Mouse (Mus musculus) brain, embryonic 18.5 days (tissue): ENCODE measurements around the gene Gm16513.
"Not testable (repeated sequence)": the region's sequence is repeated elsewhere in the genome, so short reads cannot be mapped to it uniquely, and the experiment has no call there.

Source experiments
- DNase-seq: peaks from one replicate; pipeline ENCODE4 v3.0.0-alpha.2; 2012; ENCODE audit warnings: low read depth, low spot score

The Gm16513 gene

DNA sequence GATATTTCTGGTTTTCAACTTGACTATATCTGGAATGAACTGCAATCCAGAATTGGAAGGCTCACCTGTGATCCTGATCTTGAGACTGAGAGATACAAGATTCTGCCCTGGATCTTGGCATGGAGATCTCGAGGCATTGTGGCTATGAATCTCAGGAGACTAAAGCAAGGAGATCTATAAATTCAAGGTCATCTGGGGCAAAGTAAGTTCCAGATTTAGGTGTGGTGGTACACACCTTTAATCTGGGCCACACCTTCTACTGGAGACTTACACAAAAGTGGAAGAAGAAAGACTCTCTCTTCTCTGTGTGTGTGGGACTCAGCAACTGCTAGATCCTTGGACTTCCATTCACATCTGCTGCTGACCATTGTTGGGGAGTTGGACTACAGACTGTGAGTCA lies at the start of gene Gm16513:
Gene Gm16513, plus strand, starts transcription at position 301 of the 400 bp plus-strand sequence.
- DNase-seq: not testable (repeated sequence)
